10 mouse cellular contexts compared by ENCODE assay signal in genomic region chr12:105475230-105475911, GRCm38 (mm10). TPM values are rescaled to one million over a fixed set of nuclear protein-coding genes. Genes with fewer than 3 reads are reported as not detected.
DNase-seq lines count a peak whose midpoint lies in the region; ATAC-seq lines count a peak whose summit lies in the region.
"Had no signal": no experiment of that assay in that cellular context is flagged by ENCODE, and none has a peak within 500 bp of the region (broad histone marks: within the 10 kb centered on the region; RNA-seq: fewer than 3 reads in every experiment).

No protein-coding gene starts in this region.

- H3K4me1 ChIP-seq in limb, embryonic 13.5 days: peaks cover 19% of the 10 kb centered on the region; the same call in 1 of the 2 replicates
- no peaks in the 10 kb centered on the region for H3K4me1 ChIP-seq in heart, embryonic 11.5 days (ENCODE audit: control insufficient read depth, insufficient read depth, low read length)

- peaks cover 18% of the 10 kb centered on the region for H3K36me3 ChIP-seq in limb, embryonic 13.5 days
- H3K36me3 ChIP-seq in heart, embryonic 11.5 days (ENCODE audit: control insufficient read depth, insufficient read depth, low read length): no peaks in the 10 kb centered on the region

- no peak overlapping the region for H3K27ac ChIP-seq in limb, embryonic 13.5 days
- no peak overlapping the region for H3K27ac ChIP-seq in heart, embryonic 11.5 days (ENCODE audit: low read depth, low read length)

- no peaks in the 10 kb centered on the region for H3K27me3 ChIP-seq in limb, embryonic 13.5 days
- no peaks in the 10 kb centered on the region for H3K27me3 ChIP-seq in heart, embryonic 11.5 days (ENCODE audit: control insufficient read depth, insufficient read depth, low read length)

- WGBS in limb, embryonic 13.5 days: 70% methylated on average over 12 of the region's 12 CpGs
- 80% methylated on average over 12 of the region's 12 CpGs for whole genome bisulfite sequencing in heart, embryonic 11.5 days (ENCODE audit: insufficient replicate concordance)

- H3K9me3 ChIP-seq in limb, embryonic 13.5 days: no peaks in the 10 kb centered on the region
- H3K9me3 ChIP-seq in heart, embryonic 11.5 days (replicated peaks; ENCODE audit: control insufficient read depth, low read length): no peaks in the 10 kb centered on the region

- peak; percentile 26 to 29 for DNase-seq in adrenal gland, postnatal 36 days
- no peak for DNase-seq in adrenal gland, postnatal 4 days (ENCODE audit: low spot score in 2 of 2)
- peak; percentile 68 for DNase-seq in right cerebral cortex, adult 18-20 months
- DNase-seq in right cerebral cortex, postnatal 4 days: no peak
- DNase-seq in cerebellum, postnatal 36 days: no peak
- DNase-seq in cerebellum, postnatal 25 days: no peak
- DNase-seq: heart, adult 11 months had no signal

- no peak overlapping the region for H3K4me3 ChIP-seq in limb, embryonic 13.5 days
- no peak overlapping the region for H3K4me3 ChIP-seq in heart, embryonic 11.5 days (ENCODE audit: low read depth, low read length)

- H3K4me2 ChIP-seq in limb, embryonic 13.5 days (replicated peaks): no peak overlapping the region
- no peak overlapping the region for H3K4me2 ChIP-seq in heart, embryonic 11.5 days

- no peak overlapping the region for H3K9ac ChIP-seq in limb, embryonic 13.5 days
- no peak overlapping the region for H3K9ac ChIP-seq in heart, embryonic 11.5 days (ENCODE audit: low read depth, low read length)

- peak; percentile 62 for ATAC-seq in limb, embryonic 13.5 days (ENCODE audit: low FRiP score, low read depth)
- ATAC-seq in heart, embryonic 11.5 days (replicated peaks; ENCODE audit: insufficient number of reproducible peaks, low FRiP score, low TSS enrichment): no peak

RNA-seq across cellular contexts. Expression of gene D430019H16Rik, which starts 21.7 kb away (rescaled TPM):
- 1 to 10 TPM; 2.6 to 4.3 TPM for total RNA-seq in adrenal gland, postnatal 36 days (2021)
- total RNA-seq in adrenal gland, postnatal 4 days (2021): 10 to 100 TPM; 14.6 to 16.0 TPM
- 3.0 and 3.4 TPM in 2 replicates for polyA plus RNA-seq in limb, embryonic 13.5 days (2015; fragmentation: Nextera tagmentation; extraction: Ambion mirVana)
- 0.86 and 1.4 TPM in 2 replicates for polyA plus RNA-seq in heart, embryonic 11.5 days (2014; fragmentation: Nextera tagmentation; extraction: Ambion mirVana)
- polyA plus RNA-seq: C2C12 had no signal

Comparison
In these comparisons a context has a peak if more than half of its experiments do, and no peak if none do; other contexts are left out.
1. DNase-seq: peak in adrenal gland, postnatal 36 days (2 of 2) and right cerebral cortex, adult 18-20 months (single experiment); none in adrenal gland, postnatal 4 days (0 of 2), right cerebral cortex, postnatal 4 days (single experiment), cerebellum, postnatal 36 days (0 of 2) and cerebellum, postnatal 25 days (0 of 2).